Mouse (Mus musculus): ENCODE measurements around the gene Ttc9b.

- TF ChIP-seq HCFC1 (IDR thresholded peaks at IDR 0.05; ENCODE audit: borderline replicate concordance, insufficient read depth, low read length) (no peak), ZC3H11A (IDR thresholded peaks at IDR 0.05; ENCODE audit: borderline replicate concordance, low read depth, low read length) (no peak), MAFK (IDR thresholded peaks at IDR 0.05; ENCODE audit: insufficient read depth, low read depth, low read length) (no peak), CHD2 (IDR thresholded peaks at IDR 0.05; ENCODE audit: low read depth, low read length) (no peak), ZNF384 (IDR thresholded peaks at IDR 0.05; ENCODE audit: low read depth, low read length) (no peak)
Observed at GRCm38 (mm10) chr7:27609688-27610087, 44.0 kb upstream of the Ttc9b start.

Measured in ES-E14 (cell line).